Mouse (Mus musculus) cortical plate, adult 2 months (tissue): ENCODE measurements at regions not wholly inside any gene's neighbourhood (a gene's known extent, or its start where the extent isn't known, plus 50 kb on each side); places are given as distances from the start of the nearest gene placed in this dataset.

Experiments used
- CTCF ChIP-seq: fragments of 200-500 bp; IDR thresholded peaks from 2 replicates; pipeline ENCODE4 v1.5.1; 2011; ENCODE audit warnings: mild to moderate bottlenecking, control low read depth, low read length; ENCODE audit not compliant: insufficient read depth; ENCODE audit errors: extremely low read depth
- POLR2A ChIP-seq: fragments of 200-500 bp; IDR thresholded peaks from 2 replicates; pipeline ENCODE4 v1.6.1; 2011; ENCODE audit warnings: mild to moderate bottlenecking, low read length, control low read depth; ENCODE audit not compliant: insufficient read depth; ENCODE audit errors: extremely low read depth

DNA sequence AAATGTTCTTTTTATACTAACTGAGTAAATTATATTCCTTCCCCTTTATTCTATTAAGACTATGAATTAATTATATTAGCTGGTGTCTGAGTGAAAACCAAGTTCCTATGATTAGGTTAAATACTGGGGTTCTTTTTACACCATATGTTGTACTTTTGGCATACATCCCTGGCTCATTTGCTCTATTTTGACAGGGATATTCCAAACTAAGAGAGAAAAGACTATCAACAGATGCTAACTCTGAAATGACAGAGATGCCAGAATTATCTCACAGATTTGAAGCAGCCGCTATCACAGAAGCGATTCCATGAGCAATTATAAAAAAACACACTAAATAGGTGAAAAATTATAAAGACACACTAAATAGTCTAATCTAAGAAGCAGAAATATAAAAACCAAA, 119.0 kb upstream of the Irx4 start:
- TF ChIP-seq CTCF (no peak), POLR2A (no peak)
